ENCODE assay signal across 14 mouse cellular contexts in genomic region chr1:89933786-89934185, GRCm38 (mm10). TPM values are rescaled to one million over a fixed set of nuclear protein-coding genes. Genes with fewer than 3 reads are reported as not detected.
DNase-seq lines count a peak whose midpoint lies in the region; ATAC-seq and TF ChIP-seq lines count a peak whose summit lies in the region.
"Had no signal": no experiment of that assay in that cellular context is flagged by ENCODE, and none has a peak within 500 bp of the region (broad histone marks: within the 10 kb centered on the region; RNA-seq: fewer than 3 reads in every experiment).

No protein-coding gene starts in this region.

- H3K9ac ChIP-seq in ES-Bruce4 (ENCODE audit: low read depth, poor library complexity, severe bottlenecking): no peak overlapping the region
- no peak overlapping the region for H3K9ac ChIP-seq in hindbrain, embryonic 13.5 days
- no peak overlapping the region for H3K9ac ChIP-seq in midbrain, embryonic 16.5 days (ENCODE audit: low read depth, low read length)
- H3K9ac ChIP-seq: embryonic facial prominence, embryonic 15.5 days; limb, embryonic 12.5 days had no signal

- no peaks in the 10 kb centered on the region for H3K9me3 ChIP-seq in ES-Bruce4 (replicated peaks; ENCODE audit: control insufficient read depth, insufficient read depth, low read length, poor library complexity, severe bottlenecking)
- H3K9me3 ChIP-seq in hindbrain, embryonic 13.5 days: no peaks in the 10 kb centered on the region
- H3K9me3 ChIP-seq in midbrain, embryonic 16.5 days (replicated peaks; ENCODE audit: control insufficient read depth, low read length, poor library complexity, severe bottlenecking): no peaks in the 10 kb centered on the region
- H3K9me3 ChIP-seq: embryonic facial prominence, embryonic 15.5 days; limb, embryonic 12.5 days had no signal

- under 1% methylated on average over 21 of the region's 21 CpGs for WGBS in hindbrain, embryonic 13.5 days
- WGBS in midbrain, embryonic 16.5 days: under 1% methylated on average over 21 of the region's 21 CpGs

- peak; percentile 23 for DNase-seq in embryo, embryonic 10 days (ENCODE audit: low spot score)
- no peak for DNase-seq in heart, adult 8-10 months (ENCODE audit: low spot score)
- no peak for DNase-seq in adrenal gland, postnatal 4 days (ENCODE audit: low spot score in 2 of 2)
- DNase-seq in right cerebral cortex, adult 18-20 months: no peak
- DNase-seq: cerebellum, postnatal 10 days had no signal

- no peak overlapping the region for H3K27ac ChIP-seq in ES-Bruce4 (ENCODE audit: insufficient read depth, low read length)
- peak overlapping the region; percentile 65 for H3K27ac ChIP-seq in hindbrain, embryonic 13.5 days
- no peak overlapping the region for H3K27ac ChIP-seq in midbrain, embryonic 16.5 days (ENCODE audit: low read length)
- H3K27ac ChIP-seq: embryonic facial prominence, embryonic 15.5 days; kidney, postnatal 0 days; limb, embryonic 12.5 days had no signal

- TF ChIP-seq EP300 in ES-Bruce4 (IDR thresholded peaks at IDR 0.05; ENCODE audit: insufficient read depth, low read depth, low read length): 0 out of 2 replicates have a peak, but pooled peaks have one; percentile 16

- no peak for TF ChIP-seq POLR2A in ES-Bruce4 (IDR thresholded peaks at IDR 0.05; ENCODE audit: insufficient read depth, low read length)

- H3K36me3 ChIP-seq in ES-Bruce4 (ENCODE audit: control insufficient read depth, insufficient read depth, low read length, poor library complexity, severe bottlenecking): peaks cover under 1% of the 10 kb centered on the region; the same call in 1 of the 2 replicates
- no peaks in the 10 kb centered on the region for H3K36me3 ChIP-seq in hindbrain, embryonic 13.5 days
- H3K36me3 ChIP-seq in midbrain, embryonic 16.5 days (ENCODE audit: control insufficient read depth, insufficient read depth, low read length): no peaks in the 10 kb centered on the region
- H3K36me3 ChIP-seq: embryonic facial prominence, embryonic 15.5 days; limb, embryonic 12.5 days had no signal

- peaks cover 12% of the 10 kb centered on the region for H3K27me3 ChIP-seq in ES-Bruce4 (ENCODE audit: control insufficient read depth, insufficient read depth, low read length, poor library complexity, severe bottlenecking)
- peaks cover 86% of the 10 kb centered on the region for H3K27me3 ChIP-seq in hindbrain, embryonic 13.5 days
- peaks cover 56% of the 10 kb centered on the region for H3K27me3 ChIP-seq in midbrain, embryonic 16.5 days (ENCODE audit: control insufficient read depth, insufficient read depth, low read depth, low read length)

- TF ChIP-seq CTCF in ES-Bruce4 (IDR thresholded peaks at IDR 0.05; ENCODE audit: low read depth, low read length): no peak

- no peak overlapping the region for H3K4me3 ChIP-seq in ES-Bruce4 (ENCODE audit: low read depth, low read length)
- peak overlapping the region; percentile 29 for H3K4me3 ChIP-seq in hindbrain, embryonic 13.5 days
- H3K4me3 ChIP-seq in midbrain, embryonic 16.5 days (ENCODE audit: low read depth, low read length): no peak overlapping the region
- H3K4me3 ChIP-seq: embryonic facial prominence, embryonic 15.5 days; limb, embryonic 12.5 days had no signal

- peaks cover 6% of the 10 kb centered on the region for H3K4me1 ChIP-seq in ES-Bruce4 (ENCODE audit: control insufficient read depth, insufficient read depth, low read length)
- peaks cover 55% of the 10 kb centered on the region for H3K4me1 ChIP-seq in hindbrain, embryonic 13.5 days (replicated peaks)
- peaks cover 14% of the 10 kb centered on the region for H3K4me1 ChIP-seq in midbrain, embryonic 16.5 days (ENCODE audit: control insufficient read depth, insufficient read depth, low read length)

- peak overlapping the region; percentile 41 for H3K4me2 ChIP-seq in hindbrain, embryonic 13.5 days
- H3K4me2 ChIP-seq in midbrain, embryonic 16.5 days (ENCODE audit: low read length): peak overlapping the region; percentile 8; the same call in 1 of the 2 replicates
- H3K4me2 ChIP-seq: embryonic facial prominence, embryonic 15.5 days; limb, embryonic 12.5 days had no signal

- ATAC-seq in hindbrain, embryonic 13.5 days (ENCODE audit: low FRiP score): no peak
- no peak for ATAC-seq in midbrain, embryonic 16.5 days
- ATAC-seq: inflammation-experienced regulatory T-cells, adult 6 months had no signal

RNA-seq across cellular contexts. Expression of gene Gbx2, which starts 2.8 kb away (rescaled TPM):
- polyA plus RNA-seq in ES-Bruce4 (2011; ENCODE audit: insufficient read depth, insufficient read length, low read depth, missing spikeins): 5.7 and 7.1 TPM in 2 replicates
- polyA plus RNA-seq in hindbrain, embryonic 13.5 days (2015; fragmentation: Nextera tagmentation; extraction: Ambion mirVana): 54.7 TPM in 2 replicates
- 29.7 and 62.2 TPM in 2 replicates for polyA plus RNA-seq in midbrain, embryonic 16.5 days (2015; fragmentation: Nextera tagmentation; extraction: Ambion mirVana)
- under 1 TPM in 1 of 4 experiments, not detected in 3; 0.22 TPM for total RNA-seq in heart, adult 8-10 months (2022)
- not detected for total RNA-seq in adrenal gland, postnatal 4 days (2021)
- total RNA-seq: adrenal gland, adult 18-20 months had no signal
- polyA plus RNA-seq: heart, embryonic 16.5 days; inflammation-experienced regulatory T-cells, adult 6 months; kidney, postnatal 0 days; limb, embryonic 12.5 days had no signal
